Mouse (Mus musculus) CH12.LX (cell line): ENCODE results near the gene Gm37240. TPM values are rescaled to one million over a fixed set of nuclear protein-coding genes. Genes with fewer than 3 reads are reported as not detected.

ENCODE experiments used
- DNase-seq: peaks from one replicate; pipeline ENCODE4 v3.0.0-alpha.2; 2013; ENCODE audit errors: extremely low read depth
- H3K27ac ChIP-seq: 2 replicates; pipeline ENCODE4 v1.5.1; 2012; ENCODE audit warnings: low read depth, mild to moderate bottlenecking, control low read depth, moderate library complexity; ENCODE audit not compliant: insufficient read depth
- H3K27me3 ChIP-seq: replicated peaks from 2 replicates; pipeline ENCODE3; 2012; ENCODE audit warnings: inconsistent platforms
- H3K36me3 ChIP-seq, 2 experiments: replicated peaks in 1 of 2; 2 replicates each; pipeline versions ENCODE3 to v1.6.1; 2012; ENCODE audit warnings: inconsistent platforms in 1 of 2, low read length in 1 of 2, mild to moderate bottlenecking in 1 of 2, mixed read lengths in 1 of 2, moderate library complexity in 1 of 2; ENCODE audit not compliant: control insufficient read depth in 1 of 2, insufficient read depth in 1 of 2
- H3K4me1 ChIP-seq, 2 experiments: 2 replicates each; pipeline ENCODE4 v1.6.1; 2012; ENCODE audit warnings: inconsistent platforms in 1 of 2, moderate library complexity in 1 of 2; ENCODE audit not compliant: insufficient read depth in 2 of 2, control insufficient read depth in 1 of 2
- H3K4me2 ChIP-seq: 2 replicates; pipeline ENCODE4 v1.6.1; 2012; ENCODE audit warnings: low read depth, mild to moderate bottlenecking, control low read depth; ENCODE audit not compliant: poor library complexity, insufficient read depth, severe bottlenecking
- H3K4me3 ChIP-seq, 3 experiments: fragments of 150-350 bp in 1 of 3; sonication (generic) in 1 of 3; replicated peaks in 1 of 3; 2 replicates each; pipeline versions ENCODE3 to v1.5.1; 2011 to 2012; ENCODE audit warnings: low read depth in 2 of 3, low read length in 2 of 3, mild to moderate bottlenecking in 2 of 3, moderate library complexity in 2 of 3, control low read depth in 1 of 3, improper control_type of control experiment in 1 of 3, inconsistent platforms in 1 of 3, mixed read lengths in 1 of 3; ENCODE audit not compliant: poor library complexity in 1 of 3
- H3K79me2 ChIP-seq: replicated peaks from 2 replicates; pipeline ENCODE4 v1.6.1; 2012; ENCODE audit warnings: mild to moderate bottlenecking, moderate library complexity; ENCODE audit not compliant: control insufficient read depth, poor library complexity, insufficient read depth, severe bottlenecking; ENCODE audit errors: extremely low read depth
- H3K9ac ChIP-seq: 2 replicates; pipeline ENCODE4 v1.6.1; 2012; ENCODE audit warnings: low read depth, mild to moderate bottlenecking, control low read depth, moderate library complexity; ENCODE audit not compliant: insufficient read depth
- H3K9me3 ChIP-seq: replicated peaks from 2 replicates; pipeline ENCODE3; 2012; ENCODE audit warnings: low read length, inconsistent platforms, mixed read lengths
- BHLHE40 ChIP-seq: IDR thresholded peaks from 2 replicates; pipeline ENCODE4 v1.6.1; 2011; ENCODE audit warnings: mild to moderate bottlenecking, low read depth, low read length, improper control_type of control experiment
- CHD1 ChIP-seq: IDR thresholded peaks from 2 replicates; pipeline ENCODE4 v1.6.1; 2012; ENCODE audit warnings: low read depth, low read length, improper control_type of control experiment, inconsistent platforms
- CHD2 ChIP-seq: IDR thresholded peaks from 2 replicates; pipeline ENCODE4 v1.6.1; 2011; ENCODE audit warnings: low read length, improper control_type of control experiment
- CTCF ChIP-seq, 2 experiments: IDR thresholded peaks in 1 of 2; conservative IDR thresholded peaks in 1 of 2; 2 replicates each; pipeline ENCODE4 v1.5.1; 2011 to 2012; ENCODE audit warnings: low read depth in 2 of 2, low read length in 2 of 2, improper control_type of control experiment in 1 of 2, inconsistent platforms in 1 of 2, mild to moderate bottlenecking in 1 of 2, moderate library complexity in 1 of 2
- E2F4 ChIP-seq: IDR thresholded peaks from 2 replicates; pipeline ENCODE4 v1.6.1; 2011; ENCODE audit warnings: low read depth, low read length, improper control_type of control experiment; ENCODE audit not compliant: insufficient replicate concordance
- ELF1 ChIP-seq: IDR thresholded peaks from 2 replicates; pipeline ENCODE4 v1.6.1; 2014; ENCODE audit warnings: low read depth, mild to moderate bottlenecking, inconsistent platforms, low read length, improper control_type of control experiment
- EP300 ChIP-seq: IDR thresholded peaks from 2 replicates; pipeline ENCODE4 v1.6.1; 2011; ENCODE audit warnings: low read length, improper control_type of control experiment
- ETS1 ChIP-seq: conservative IDR thresholded peaks from 2 replicates; pipeline ENCODE4 v1.6.1; 2012; ENCODE audit warnings: low read depth, mild to moderate bottlenecking, inconsistent platforms, low read length, improper control_type of control experiment, moderate library complexity
- GABPA ChIP-seq: IDR thresholded peaks from 2 replicates; pipeline ENCODE4 v1.6.1; 2012; ENCODE audit warnings: low read depth, low read length, improper control_type of control experiment, inconsistent platforms; ENCODE audit not compliant: insufficient replicate concordance
- HCFC1 ChIP-seq: IDR thresholded peaks from 2 replicates; pipeline ENCODE4 v1.6.1; 2012; ENCODE audit warnings: low read depth, mild to moderate bottlenecking, inconsistent platforms, low read length, improper control_type of control experiment
- IRF4 ChIP-seq: IDR thresholded peaks from 2 replicates; pipeline ENCODE4 v1.6.1; 2014; ENCODE audit warnings: low read depth, mild to moderate bottlenecking, inconsistent platforms, low read length, improper control_type of control experiment
- JUN ChIP-seq: IDR thresholded peaks from 2 replicates; pipeline ENCODE4 v1.6.1; 2011; ENCODE audit warnings: low read depth, mild to moderate bottlenecking, low read length, improper control_type of control experiment, moderate library complexity; ENCODE audit not compliant: insufficient read depth
- KAT2A ChIP-seq: IDR thresholded peaks from 2 replicates; pipeline ENCODE4 v1.6.1; 2012; ENCODE audit warnings: low read length, improper control_type of control experiment, inconsistent platforms; ENCODE audit not compliant: insufficient replicate concordance
- MAFK ChIP-seq: IDR thresholded peaks from 2 replicates; pipeline ENCODE4 v1.6.1; 2011; ENCODE audit warnings: low read length, improper control_type of control experiment; ENCODE audit not compliant: insufficient replicate concordance
- MAX ChIP-seq: IDR thresholded peaks from 2 replicates; pipeline ENCODE4 v1.6.1; 2011; ENCODE audit warnings: low read length, improper control_type of control experiment
- MAZ ChIP-seq: IDR thresholded peaks from 2 replicates; pipeline ENCODE4 v1.6.1; 2012; ENCODE audit warnings: low read depth, mild to moderate bottlenecking, inconsistent platforms, low read length, improper control_type of control experiment, moderate library complexity
- MEF2A ChIP-seq: IDR thresholded peaks from 2 replicates; pipeline ENCODE4 v1.6.1; 2014; ENCODE audit warnings: low read depth, mild to moderate bottlenecking, inconsistent platforms, low read length, improper control_type of control experiment, borderline replicate concordance
- MXI1 ChIP-seq: IDR thresholded peaks from 2 replicates; pipeline ENCODE4 v1.6.1; 2011; ENCODE audit warnings: mild to moderate bottlenecking, low read depth, low read length, improper control_type of control experiment
- NRF1 ChIP-seq: IDR thresholded peaks from 2 replicates; pipeline ENCODE4 v1.6.1; 2014; ENCODE audit warnings: low read depth, mild to moderate bottlenecking, inconsistent platforms, low read length, improper control_type of control experiment, moderate library complexity
- PAX5 ChIP-seq: IDR thresholded peaks from 2 replicates; pipeline ENCODE4 v1.6.1; 2012; ENCODE audit warnings: low read length, inconsistent platforms, mixed read lengths
- POLR2A ChIP-seq: IDR thresholded peaks from 2 replicates; pipeline ENCODE4 v1.6.1; 2011; ENCODE audit warnings: low read depth, mild to moderate bottlenecking, improper control_type of control experiment, low read length
- POLR2AphosphoS2 ChIP-seq: IDR thresholded peaks from 2 replicates; pipeline ENCODE4 v1.6.1; 2011; ENCODE audit warnings: low read depth, low read length, improper control_type of control experiment
- SIN3A ChIP-seq: IDR thresholded peaks from 2 replicates; pipeline ENCODE4 v1.6.1; 2012; ENCODE audit warnings: low read length, improper control_type of control experiment, inconsistent platforms
- SMC3 ChIP-seq: IDR thresholded peaks from 2 replicates; pipeline ENCODE4 v1.6.1; 2011; ENCODE audit warnings: low read depth, low read length, improper control_type of control experiment
- TBP ChIP-seq: conservative IDR thresholded peaks from 2 replicates; pipeline ENCODE4 v1.6.1; 2011; ENCODE audit warnings: low read depth, low read length, improper control_type of control experiment
- UBTF ChIP-seq: IDR thresholded peaks from 2 replicates; pipeline ENCODE4 v1.6.1; 2012; ENCODE audit warnings: low read depth, mild to moderate bottlenecking, inconsistent platforms, low read length, improper control_type of control experiment, moderate library complexity
- USF1 ChIP-seq: IDR thresholded peaks from 2 replicates; pipeline ENCODE4 v1.6.1; 2014; ENCODE audit warnings: low read depth, mild to moderate bottlenecking, inconsistent platforms, low read length, improper control_type of control experiment
- USF2 ChIP-seq: conservative IDR thresholded peaks from 2 replicates; pipeline ENCODE4 v1.6.1; 2011; ENCODE audit warnings: low read depth, low read length, improper control_type of control experiment
- ZC3H11A ChIP-seq: IDR thresholded peaks from 2 replicates; pipeline ENCODE4 v1.6.1; 2012; ENCODE audit warnings: low read depth, mild to moderate bottlenecking, inconsistent platforms, low read length, improper control_type of control experiment
- ZMIZ1 ChIP-seq: IDR thresholded peaks from 2 replicates; pipeline ENCODE4 v1.6.1; 2012; ENCODE audit warnings: low read depth, mild to moderate bottlenecking, inconsistent platforms, low read length, improper control_type of control experiment
- dilution Hi-C: fragments of 300-500 bp; cut with MboI; formaldehyde crosslinking; loops from 2 replicates; pipeline ENCODE4 v1.14.3; 2020; ENCODE audit warnings: low sequenced_read_pairs; ENCODE audit not compliant: extremely low pct_unique_long_range_greater_than_20kb, extremely low pct_ligation_motif_present
- in situ Hi-C: fragments of 300-500 bp; cut with MboI; formaldehyde crosslinking; loops from 3 replicates; pipeline ENCODE4 v1.14.3; 2019; ENCODE audit warnings: low sequenced_read_pairs, low pct_ligation_motif_present, low pct_unique_long_range_greater_than_20kb, mixed read lengths
- polyA plus RNA-seq: library from polyadenylated mRNA; unstranded; fragments of >175 nt; gene quantifications from 2 replicates; pipeline ENCODE4 v1.2.1, GENCODE M21; 2012; ENCODE audit warnings: low read depth; ENCODE audit not compliant: insufficient read length
- total RNA-seq, 2 experiments: library from RNA; depleted of rRNA; stranded (reverse); fragments of 300-350 nt in 1 of 2; fragments of >200 nt in 1 of 2; gene quantifications; 2 replicates each; pipeline ENCODE4 v1.2.3; 2012 to 2014

Gm37240 gene
- total and polyA plus RNA-seq, 3 experiments = 0.08 to 0.19 (median 0.14) TPM

DNA sequence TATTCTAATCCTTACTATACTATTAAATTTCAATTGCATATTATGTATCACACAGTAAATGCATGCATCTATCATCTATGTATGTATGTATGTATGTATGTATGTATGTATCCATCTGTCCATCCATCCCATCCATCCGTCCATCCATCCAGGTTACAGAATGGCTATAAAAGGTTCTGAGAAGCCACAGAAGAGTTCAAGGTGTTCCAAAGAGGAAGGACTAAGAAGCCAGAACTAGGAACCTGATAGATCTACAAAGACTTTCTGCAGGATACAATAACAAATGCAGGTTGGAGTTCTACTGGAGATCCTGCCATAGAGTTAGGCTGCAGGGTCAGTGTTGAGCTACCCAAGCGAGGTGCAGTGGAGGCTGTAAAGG lies 1201.0 kb downstream of the Gm37240 start:
- H3K9me3 ChIP-seq = no peaks in the 10 kb centered on the region
- H3K27me3 ChIP-seq = no peaks in the 10 kb centered on the region
- DNase-seq = no peak
- peaks cover 36 to 49% of the 10 kb centered on the region in 2 experiments for H3K36me3 ChIP-seq
- no peak overlapping the region for H3K9ac ChIP-seq
- H3K4me2 ChIP-seq = no peak overlapping the region
- H3K79me2 ChIP-seq = peaks cover 8% of the 10 kb centered on the region
- TF ChIP-seq POLR2AphosphoS2 (no peak; the same call in 1 of the 2 replicates), CHD1 (0 out of 2 replicates have a peak, but pooled peaks have one; percentile 74), MXI1 (peak; percentile 44; the same call in 1 of the 2 replicates)
- no peak overlapping the region for H3K4me3 ChIP-seq
- peaks cover 58 to 93% of the 10 kb centered on the region in 2 experiments for H3K4me1 ChIP-seq
- in situ Hi-C loops = loop anchor here (5.0 kb wide), 1 partner anchor 34 kb away; no protein-coding TSS in a partner anchor
- peak overlapping the region; percentile 96 for H3K27ac ChIP-seq
- dilution Hi-C loops = no loop called here

GRCm38 (mm10) chr3:84685662-84686293 lies 1201.5 kb downstream of the Gm37240 start:
- DNase-seq = peak; percentile 87
- H3K27ac ChIP-seq = peak overlapping the region; percentile 59
- H3K4me1 ChIP-seq = peaks cover 62 to 95% of the 10 kb centered on the region in 2 experiments
- H3K79me2 ChIP-seq = peaks cover 10% of the 10 kb centered on the region
- in situ Hi-C loops = loop anchor here (5.0 kb wide), 1 partner anchor 33 kb away; no protein-coding TSS in a partner anchor
- dilution Hi-C loops = no loop called here
- peak overlapping the region; percentile 19; the same call in 1 of the 2 replicates for H3K9ac ChIP-seq
- H3K36me3 ChIP-seq = peaks cover 36 to 49% of the 10 kb centered on the region in 2 experiments
- H3K9me3 ChIP-seq = no peaks in the 10 kb centered on the region
- H3K4me3 ChIP-seq = no peak overlapping the region
- peak overlapping the region; percentile 2 for H3K4me2 ChIP-seq
- no peaks in the 10 kb centered on the region for H3K27me3 ChIP-seq
- TF ChIP-seq SMC3 (peak; percentile 20; the same call in 1 of the 2 replicates), MEF2A (peak; percentile 93), E2F4 (no peak), IRF4 (peak; percentile 93), CTCF (conservative IDR thresholded peaks at IDR 0.05 in 1 of 2, IDR thresholded peaks at IDR 0.05 in 1 of 2; ENCODE audit: low read depth in 2 of 2, low read length in 2 of 2) (no peak), PAX5 (no peak), GABPA (no peak), HCFC1 (0 out of 2 replicates have a peak, but pooled peaks have one; percentile 0), USF2 (no peak), ETS1 (peak; percentile 78), MAX (peak; percentile 56; the same call in 1 of the 2 replicates), UBTF (0 out of 2 replicates have a peak, but pooled peaks have one; percentile 2), ELF1 (peak; percentile 31; the same call in 1 of the 2 replicates), POLR2A (peak; percentile 47), JUN (peak; percentile 56; the same call in 1 of the 2 replicates), MXI1 (peak; percentile 9; the same call in 1 of the 2 replicates), MAZ (peak; percentile 42; the same call in 1 of the 2 replicates), EP300 (peak; percentile 96), POLR2AphosphoS2 (no peak), CHD1 (no peak), SIN3A (peak; percentile 64; the same call in 1 of the 2 replicates), KAT2A (no peak), ZMIZ1 (no peak; the same call in 1 of the 2 replicates), USF1 (no peak), CHD2 (peak; percentile 85), NRF1 (no peak), ZC3H11A (no peak), MAFK (peak; percentile 40; the same call in 1 of the 2 replicates), BHLHE40 (peak; percentile 74), TBP (0 out of 2 replicates have a peak, but pooled peaks have one; percentile 59)
